Mouse (Mus musculus): ENCODE results near the gene Urb2.

The Urb2 gene

DNA sequence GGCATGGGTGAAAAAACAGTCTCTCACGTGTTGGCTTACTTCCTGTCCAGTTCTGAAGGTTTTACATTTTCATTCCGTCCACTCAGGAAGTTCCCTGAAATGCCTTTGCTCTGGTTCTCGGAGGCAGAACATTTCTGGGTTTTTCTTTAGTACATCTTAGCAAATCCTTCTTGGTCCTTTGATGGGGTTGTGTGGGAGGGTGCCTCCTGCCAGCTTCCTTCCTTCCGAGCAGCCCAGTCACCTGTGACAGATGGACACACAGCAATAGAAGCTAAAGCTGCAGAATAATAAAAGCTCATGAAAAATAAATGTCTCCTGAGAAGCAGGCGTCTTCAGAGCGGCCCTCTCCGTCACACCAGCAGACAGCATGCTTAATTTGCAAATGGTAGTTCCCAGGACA lies 57.7 kb downstream of the Urb2 start:
- no peak for DNase-seq

DNA sequence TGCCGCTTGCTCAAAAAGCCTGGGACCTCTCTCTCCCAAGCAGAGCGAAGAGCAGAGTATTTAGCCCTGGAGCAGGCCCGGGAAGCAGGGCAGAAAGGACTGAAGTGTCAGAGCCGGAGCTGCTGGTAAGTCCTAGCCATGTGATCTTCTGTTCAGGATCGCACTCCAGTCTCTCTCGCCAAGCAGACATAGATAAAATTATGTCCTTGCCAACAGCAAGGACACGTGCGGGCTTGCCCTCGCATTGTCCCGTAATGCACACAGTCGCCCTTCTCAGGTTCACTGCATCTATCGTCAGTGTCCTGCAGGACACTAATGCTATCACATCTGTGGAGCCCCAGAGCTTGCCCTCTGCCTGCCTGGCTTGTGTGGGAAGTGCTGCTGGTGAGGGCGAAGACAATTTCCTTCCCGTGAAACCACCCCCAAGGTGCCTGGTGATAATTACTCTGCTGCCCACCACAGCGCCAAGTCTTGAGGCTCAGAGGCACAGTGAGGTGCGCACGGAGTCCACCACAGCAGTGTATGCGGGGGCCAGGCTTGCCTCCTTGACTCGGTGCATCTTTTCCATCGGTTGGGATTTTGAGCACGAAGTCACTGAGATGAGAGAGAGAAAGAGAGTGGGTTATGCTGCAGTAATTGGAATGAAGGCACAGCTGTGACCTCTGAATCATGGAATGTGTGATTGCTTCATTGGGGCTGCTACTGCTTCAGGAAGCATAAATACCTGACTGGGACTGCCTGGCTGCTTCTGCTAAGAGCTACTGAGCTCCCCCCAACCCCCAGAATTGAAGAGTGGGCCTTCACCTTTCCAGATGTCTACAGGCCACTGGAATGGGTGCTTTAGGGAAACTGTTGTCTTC lies 59.4 kb downstream of the Urb2 start:
- DNase-seq, result no peak

- DNase-seq, result no peak
Observed at GRCm38 (mm10) chr8:124082616-124083015, 61.3 kb downstream of the Urb2 start.

DNA sequence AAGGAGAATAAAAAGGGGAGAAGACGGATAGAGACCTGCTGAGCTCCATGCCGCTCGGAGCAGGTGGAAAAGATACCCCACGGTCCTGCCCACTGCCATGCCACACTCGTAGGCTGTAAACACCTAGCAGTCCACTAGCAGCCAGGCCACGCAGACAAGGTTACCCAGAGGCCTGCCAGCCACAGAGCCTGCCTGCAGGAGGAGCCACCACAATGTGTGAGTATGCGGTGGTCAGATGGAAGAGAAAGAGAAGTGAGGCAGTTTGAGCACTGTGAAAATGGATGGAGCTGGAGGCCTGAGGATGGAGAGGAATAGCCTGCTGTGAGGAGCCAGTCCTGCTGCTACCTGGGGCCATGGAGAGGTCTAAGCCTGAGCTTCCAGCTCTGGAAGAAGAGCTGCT lies 62.3 kb downstream of the Urb2 start:
- no peak for DNase-seq

DNA sequence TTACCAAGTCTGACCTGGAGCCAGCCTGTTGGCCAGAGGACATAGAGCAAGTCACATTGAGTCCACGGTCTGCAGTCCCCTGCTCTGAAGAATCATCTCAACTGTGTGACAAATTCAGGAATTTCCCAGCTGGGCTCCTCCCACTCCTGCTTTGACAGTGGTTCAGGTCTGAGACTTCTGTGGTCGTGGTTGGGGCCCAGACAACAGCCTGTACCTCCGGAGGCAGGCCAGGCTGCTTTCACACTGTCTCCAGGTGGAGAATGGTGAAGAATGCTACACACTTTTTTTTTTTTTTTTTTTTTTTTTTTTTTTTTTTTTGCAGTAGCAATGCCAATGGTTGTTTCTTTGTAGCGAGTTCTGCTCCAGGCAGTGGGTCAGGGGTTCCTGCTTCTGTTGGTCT lies 64.4 kb downstream of the Urb2 start:
- no peak for DNase-seq

DNA sequence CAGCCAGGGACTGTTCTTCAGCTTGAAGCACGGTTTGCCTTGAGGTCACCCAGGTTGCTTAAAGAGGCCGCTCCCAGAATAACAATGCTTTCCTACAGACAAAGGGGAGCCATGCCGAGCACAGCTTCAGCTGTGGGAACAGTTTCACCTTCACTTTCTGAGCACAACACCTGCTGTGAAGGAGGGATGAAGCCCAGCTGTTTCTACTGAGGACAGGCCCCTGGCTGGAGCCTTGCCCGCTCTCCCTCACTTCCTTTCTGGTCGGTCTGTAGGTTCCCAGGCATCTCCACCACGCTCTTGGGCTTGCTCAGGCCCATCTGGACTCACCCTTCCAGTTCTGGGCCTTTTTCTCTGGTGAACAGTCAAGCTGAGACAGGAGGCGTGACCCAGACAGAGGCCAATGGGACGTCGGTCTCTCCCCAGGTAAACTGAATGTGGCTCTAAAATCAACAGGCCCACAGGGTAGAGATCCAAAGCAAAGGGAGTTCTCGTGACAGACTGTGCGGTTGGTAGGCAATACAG lies 66.8 kb downstream of the Urb2 start:
- DNase-seq, result no peak

DNA sequence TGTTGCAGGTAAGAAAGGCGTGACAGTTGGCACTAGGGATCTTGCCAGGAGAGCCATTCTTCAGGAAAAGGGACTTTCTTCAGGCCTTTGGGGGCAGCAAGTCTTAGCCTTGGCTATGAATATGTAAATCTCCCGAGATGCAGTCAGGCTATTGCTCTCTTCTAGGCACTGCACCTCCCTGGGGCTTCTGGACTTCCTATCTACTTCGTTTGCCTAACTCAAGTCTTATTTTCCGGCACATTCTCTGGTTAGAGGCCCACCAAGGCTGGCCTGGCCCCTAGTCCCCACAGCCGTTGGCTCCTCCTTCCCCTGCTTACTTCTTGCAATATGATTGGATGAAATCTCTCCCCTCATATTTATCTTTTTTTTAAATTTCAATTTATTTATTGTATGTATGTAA lies 67.7 kb downstream of the Urb2 start:
- DNase-seq, result no peak

DNA sequence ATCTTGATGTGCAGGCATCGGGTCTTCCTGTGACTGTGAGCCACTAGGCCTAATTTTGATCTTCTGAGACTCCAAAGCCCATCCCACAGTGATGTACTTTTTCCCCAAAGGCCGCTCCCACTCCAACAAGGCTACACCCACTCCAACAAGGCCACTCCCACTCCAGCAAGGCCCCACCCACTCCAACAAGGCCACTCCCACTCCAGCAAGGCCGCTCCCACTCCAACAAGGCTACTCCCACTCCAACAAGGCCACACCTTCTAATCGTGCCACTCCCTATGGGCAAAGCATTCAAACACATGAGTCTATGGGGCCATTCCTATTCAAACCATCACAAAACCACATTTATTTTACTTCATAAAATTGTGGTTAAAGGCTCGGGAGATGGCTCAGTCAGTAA lies 69.2 kb downstream of the Urb2 start:
- peak; percentile 54 for DNase-seq
